Mouse (Mus musculus): Measurements from ENCODE around the gene Snapc4. TPM values are rescaled to one million over a fixed set of nuclear protein-coding genes. Genes with fewer than 3 reads are reported as not detected.

Gene Snapc4
- polyA plus RNA-seq, 2 experiments, result 22.7 to 53.2 TPM

DNA sequence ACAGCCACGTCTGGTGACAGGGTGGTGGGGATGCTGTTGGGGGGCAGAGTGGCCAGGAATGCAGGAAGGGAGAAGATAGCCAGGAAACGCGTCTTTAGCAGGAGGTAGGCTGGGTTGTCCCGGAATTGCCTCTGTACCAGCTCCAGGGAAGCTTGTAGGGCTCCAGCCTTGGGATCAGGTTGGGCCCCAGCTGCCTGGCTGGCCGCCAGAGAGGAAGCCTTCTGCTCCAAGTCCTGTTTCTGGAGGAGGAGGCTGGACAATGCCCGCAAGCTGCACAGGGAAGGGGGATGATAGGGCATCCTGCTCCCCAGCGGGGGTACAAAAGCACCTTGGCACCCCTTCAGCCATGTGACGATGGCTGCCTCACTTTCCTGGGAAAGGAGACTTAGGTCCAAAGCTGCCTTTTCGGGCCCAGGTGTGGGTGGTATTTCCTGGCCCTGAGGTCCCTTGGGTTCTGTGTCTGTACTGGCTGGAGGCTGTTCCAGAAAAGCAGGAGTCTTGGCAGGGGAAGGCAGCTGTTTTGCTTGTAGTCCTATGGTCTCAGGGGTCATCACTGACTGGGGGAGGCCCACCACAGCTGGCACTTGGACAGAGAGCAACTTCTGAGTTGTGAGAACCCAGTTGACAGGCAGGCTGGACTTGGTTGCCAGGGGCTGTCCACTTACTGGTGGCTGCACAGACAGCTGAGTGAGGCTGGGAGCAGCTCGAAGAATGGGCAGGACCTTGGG lies 15.6 kb downstream of the Snapc4 start:
- no peak for TF ChIP-seq POLR2A (IDR thresholded peaks at IDR 0.05; ENCODE audit: borderline replicate concordance, extremely low read depth, insufficient read depth, insufficient read length)
- 72% methylated on average over 10 of the region's 10 CpGs for WGBS
- Histone ChIP-seq H3K9me3 (ENCODE audit: control insufficient read depth, low read length) (no peaks in the 10 kb centered on the region), H3K4me3 (replicated peaks; ENCODE audit: low read length) (no peak overlapping the region), H3K9ac (ENCODE audit: low read depth, low read length, severe bottlenecking) (0 out of 2 replicates have a peak overlapping the region, but pooled peaks have one; percentile 2), H3K36me3 (ENCODE audit: control insufficient read depth, insufficient read depth, low read length) (peaks cover 75% of the 10 kb centered on the region), H3K4me2 (replicated peaks; ENCODE audit: low read depth, low read length, severe bottlenecking) (no peak overlapping the region), H3K27me3 (ENCODE audit: control insufficient read depth, insufficient read depth, low read length) (no peaks in the 10 kb centered on the region), H3K27ac (replicated peaks; ENCODE audit: low read depth, low read length) (0 out of 2 replicates have a peak overlapping the region, but pooled peaks have one; percentile 8), H3K4me1 (ENCODE audit: control insufficient read depth, insufficient read depth, low read length) (no peaks in the 10 kb centered on the region)
- no peak for ATAC-seq (ENCODE audit: low FRiP score, low read depth)
- peak; percentile 18 for DNase-seq (ENCODE audit: low spot score)

DNA sequence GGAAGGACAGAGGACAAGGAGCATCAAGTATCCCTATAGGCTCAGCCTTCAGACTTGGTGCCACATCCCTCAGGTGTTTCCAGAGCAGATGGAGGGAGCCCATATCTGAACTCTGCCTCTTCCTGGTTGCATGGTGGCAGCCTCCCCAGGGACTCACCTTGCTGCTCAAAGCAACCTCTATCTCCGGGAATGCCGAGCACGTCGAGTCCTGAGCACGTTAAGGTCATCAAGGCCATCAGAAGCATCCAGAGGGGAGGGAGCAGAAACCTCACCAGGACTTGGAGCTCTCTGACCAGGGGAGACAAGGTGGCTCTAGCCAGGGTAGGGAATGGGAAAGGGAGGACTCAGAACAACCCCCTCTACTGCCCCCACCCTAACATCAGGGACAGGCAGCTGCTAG lies 17.0 kb downstream of the Snapc4 start:
- no peak for TF ChIP-seq POLR2A (IDR thresholded peaks at IDR 0.05; ENCODE audit: borderline replicate concordance, extremely low read depth, insufficient read depth, insufficient read length)
- H3K9me3 ChIP-seq (ENCODE audit: control insufficient read depth, low read length), result no peaks in the 10 kb centered on the region
- H3K9ac ChIP-seq (ENCODE audit: low read depth, low read length, severe bottlenecking), result no peak overlapping the region
- H3K27me3 ChIP-seq (ENCODE audit: control insufficient read depth, insufficient read depth, low read length), result no peaks in the 10 kb centered on the region
- H3K4me2 ChIP-seq (replicated peaks; ENCODE audit: low read depth, low read length, severe bottlenecking), result no peak overlapping the region
- WGBS, result 88% methylated on average over 5 of the region's 5 CpGs
- no peaks in the 10 kb centered on the region for H3K4me1 ChIP-seq (ENCODE audit: control insufficient read depth, insufficient read depth, low read length)
- no peak overlapping the region for H3K27ac ChIP-seq (replicated peaks; ENCODE audit: low read depth, low read length)
- H3K36me3 ChIP-seq (ENCODE audit: control insufficient read depth, insufficient read depth, low read length), result peaks cover 61% of the 10 kb centered on the region
- DNase-seq (ENCODE audit: low spot score) (no peak), ATAC-seq (ENCODE audit: low FRiP score, low read depth) (no peak)
- H3K4me3 ChIP-seq (replicated peaks; ENCODE audit: low read length), result no peak overlapping the region

DNA sequence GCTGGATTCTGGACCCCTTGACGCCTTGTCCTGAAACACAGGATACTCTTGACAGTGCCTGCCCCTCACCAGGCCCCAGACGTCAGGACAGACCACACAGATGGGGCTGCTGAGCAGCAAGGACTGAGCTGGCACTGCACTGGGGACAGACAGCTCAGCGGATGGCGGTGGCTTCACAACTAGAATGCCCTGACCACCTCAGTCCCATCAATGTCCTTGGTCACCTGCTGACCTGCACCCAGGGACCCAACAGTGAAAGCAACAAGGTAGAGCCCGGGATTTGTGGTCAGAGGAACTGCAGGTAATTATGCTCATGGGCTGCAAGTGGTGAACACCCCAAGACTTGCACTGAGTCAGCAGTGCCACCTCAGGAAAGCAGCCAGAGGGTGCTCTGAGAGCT lies 17.5 kb downstream of the Snapc4 start:
- H3K9ac ChIP-seq (ENCODE audit: low read depth, low read length, severe bottlenecking), result 0 out of 2 replicates have a peak overlapping the region, but pooled peaks have one; percentile 25
- 77% methylated on average over 5 of the region's 5 CpGs for WGBS

DNA sequence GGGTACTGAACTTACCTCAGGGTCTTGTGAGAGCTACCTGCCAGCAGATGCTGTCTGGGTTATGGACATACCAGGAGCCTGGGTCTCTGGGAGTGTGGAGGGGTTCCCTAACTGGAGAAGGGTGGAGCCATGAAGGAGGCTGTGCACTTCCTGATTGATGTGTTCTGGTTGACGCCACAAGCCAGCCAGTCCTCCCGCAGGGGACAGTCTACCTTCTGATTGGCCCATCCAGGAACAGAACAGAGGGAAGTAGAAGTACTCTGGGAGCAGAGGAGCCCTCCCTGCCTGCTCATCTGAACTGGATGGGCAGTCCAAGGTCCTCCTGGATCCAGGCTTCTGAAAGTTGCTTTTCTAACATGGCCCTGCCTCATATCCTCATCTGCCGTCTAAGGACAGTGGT lies 19.7 kb downstream of the Snapc4 start, which contains the start of gene Card9:
Gene Card9 (minus strand): TSS at position 147 of the 400 bp plus-strand sequence.
- H3K36me3 ChIP-seq (ENCODE audit: control insufficient read depth, insufficient read depth, low read length), result peaks cover 33% of the 10 kb centered on the region
- no peaks in the 10 kb centered on the region for H3K9me3 ChIP-seq (ENCODE audit: control insufficient read depth, low read length)
- H3K4me1 ChIP-seq (ENCODE audit: control insufficient read depth, insufficient read depth, low read length), result no peaks in the 10 kb centered on the region
- 50% methylated on average over 3 of the region's 3 CpGs for WGBS
- DNase-seq (ENCODE audit: low spot score) (no peak), ATAC-seq (ENCODE audit: low FRiP score, low read depth) (no peak)
- no peak within 1 kb of the TSS for H3K4me2 ChIP-seq (replicated peaks; ENCODE audit: low read depth, low read length, severe bottlenecking)
- no peak within 1 kb of the TSS for H3K27ac ChIP-seq (replicated peaks; ENCODE audit: low read depth, low read length)
- no peak within 1 kb of the TSS for H3K9ac ChIP-seq (ENCODE audit: low read depth, low read length, severe bottlenecking)
- H3K4me3 ChIP-seq (replicated peaks; ENCODE audit: low read length), result no peak within 1 kb of the TSS
- no peaks in the 10 kb centered on the region for H3K27me3 ChIP-seq (ENCODE audit: control insufficient read depth, insufficient read depth, low read length)
- TF ChIP-seq POLR2A (IDR thresholded peaks at IDR 0.05; ENCODE audit: borderline replicate concordance, extremely low read depth, insufficient read depth, insufficient read length), result no peak

More for the DNA sequence above, 17.5 kb downstream of the Snapc4 start:
- no peak overlapping the region for H3K27ac ChIP-seq (replicated peaks; ENCODE audit: low read depth, low read length)
- no peak for ATAC-seq (ENCODE audit: low FRiP score, low read depth)
- no peak overlapping the region for H3K4me3 ChIP-seq (replicated peaks; ENCODE audit: low read length)
- no peak for DNase-seq (ENCODE audit: low spot score)
- H3K9me3 ChIP-seq (ENCODE audit: control insufficient read depth, low read length), result no peaks in the 10 kb centered on the region
- peaks cover 56% of the 10 kb centered on the region for H3K36me3 ChIP-seq (ENCODE audit: control insufficient read depth, insufficient read depth, low read length)
- H3K4me1 ChIP-seq (ENCODE audit: control insufficient read depth, insufficient read depth, low read length), result no peaks in the 10 kb centered on the region
- no peaks in the 10 kb centered on the region for H3K27me3 ChIP-seq (ENCODE audit: control insufficient read depth, insufficient read depth, low read length)
- no peak overlapping the region for H3K4me2 ChIP-seq (replicated peaks; ENCODE audit: low read depth, low read length, severe bottlenecking)
- TF ChIP-seq POLR2A (IDR thresholded peaks at IDR 0.05; ENCODE audit: borderline replicate concordance, extremely low read depth, insufficient read depth, insufficient read length), result no peak

DNA sequence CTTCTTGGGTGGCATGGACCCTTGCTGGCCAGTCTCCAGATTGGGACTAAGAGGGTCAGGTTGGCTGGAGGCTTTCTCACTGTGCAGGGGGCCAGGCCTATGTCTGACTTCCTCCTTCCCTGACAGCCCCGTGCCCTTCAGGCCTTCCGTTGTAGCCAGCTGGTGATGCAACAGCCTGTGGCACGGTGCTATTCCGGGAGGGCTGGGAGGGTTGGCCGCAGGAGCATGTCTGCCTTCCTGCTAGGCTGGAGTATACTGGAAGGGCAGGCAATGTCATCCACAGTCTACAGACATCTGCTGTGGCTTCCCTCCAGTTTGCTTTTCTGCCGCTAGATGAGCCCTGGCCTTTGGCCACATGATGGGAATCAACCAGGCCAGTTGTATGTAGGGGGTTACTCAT lies 20.5 kb downstream of the Snapc4 start:
- ATAC-seq (ENCODE audit: low FRiP score, low read depth) (no peak), DNase-seq (ENCODE audit: low spot score) (no peak)
- no peak for TF ChIP-seq POLR2A (IDR thresholded peaks at IDR 0.05; ENCODE audit: borderline replicate concordance, extremely low read depth, insufficient read depth, insufficient read length)
- H3K4me3 ChIP-seq (replicated peaks; ENCODE audit: low read length), result no peak overlapping the region
- H3K4me1 ChIP-seq (ENCODE audit: control insufficient read depth, insufficient read depth, low read length), result no peaks in the 10 kb centered on the region
- H3K27ac ChIP-seq (replicated peaks; ENCODE audit: low read depth, low read length), result no peak overlapping the region
- H3K9ac ChIP-seq (ENCODE audit: low read depth, low read length, severe bottlenecking), result no peak overlapping the region
- H3K9me3 ChIP-seq (ENCODE audit: control insufficient read depth, low read length), result no peaks in the 10 kb centered on the region
- H3K36me3 ChIP-seq (ENCODE audit: control insufficient read depth, insufficient read depth, low read length), result peaks cover 28% of the 10 kb centered on the region
- no peaks in the 10 kb centered on the region for H3K27me3 ChIP-seq (ENCODE audit: control insufficient read depth, insufficient read depth, low read length)
- 95% methylated on average over 6 of the region's 6 CpGs for WGBS
- H3K4me2 ChIP-seq (replicated peaks; ENCODE audit: low read depth, low read length, severe bottlenecking), result no peak overlapping the region

All from limb, embryonic 14.5 days (tissue).